In the genomic region with DNA sequence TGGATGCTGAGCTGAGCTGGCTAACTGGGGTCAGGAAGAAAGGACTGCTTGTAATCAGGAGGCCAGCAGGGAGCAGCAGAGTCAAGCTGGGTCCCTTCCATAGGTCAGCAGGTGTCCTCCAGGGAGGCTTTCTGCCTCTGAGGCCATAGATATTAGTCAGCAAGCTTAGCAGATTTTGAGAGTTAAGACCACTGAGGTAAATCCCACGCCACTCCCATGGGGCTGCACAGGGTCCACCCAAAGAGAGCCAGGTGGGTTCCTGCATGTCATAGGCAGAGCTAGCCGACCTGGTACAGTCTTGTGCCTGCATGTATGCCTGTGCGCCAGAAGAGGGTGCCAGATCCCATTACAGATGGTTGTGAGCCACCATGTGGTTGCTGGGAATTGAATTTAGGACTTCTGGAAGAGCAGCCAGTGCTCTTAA, we compare ENCODE assay signal across 8 mouse cellular contexts.
DNase-seq lines count a peak whose midpoint lies in the region; ATAC-seq and TF ChIP-seq lines count a peak whose summit lies in the region.

No protein-coding gene starts in this region.

- ATAC-seq in stomach, postnatal 0 days (ENCODE audit: low FRiP score, low TSS enrichment): no peak

- no peak overlapping the region for H3K27ac ChIP-seq in stomach, postnatal 0 days (replicated peaks)

- no peak for TF ChIP-seq EP300 in stomach, postnatal 0 days (optimal IDR thresholded peaks at IDR 0.05)

- 67% methylated on average over 3 of the region's 3 CpGs for WGBS in stomach, postnatal 0 days

- peak; percentile 69 for TF ChIP-seq CTCF in stomach, postnatal 0 days (IDR thresholded peaks at IDR 0.05; ENCODE audit: low read depth)

- H3K4me2 ChIP-seq in stomach, postnatal 0 days (replicated peaks; ENCODE audit: low read depth): no peak overlapping the region

- 0 out of 2 replicates have a peak, but pooled peaks cover 7% of the 10 kb centered on the region for H3K4me1 ChIP-seq in stomach, postnatal 0 days (replicated peaks; ENCODE audit: control insufficient read depth, insufficient read depth)

- no peaks in the 10 kb centered on the region for H3K9me3 ChIP-seq in stomach, postnatal 0 days (ENCODE audit: control insufficient read depth, low read length)

- peak; percentile 60 to 63 for DNase-seq in heart, postnatal 10 days
- no peak for DNase-seq in heart, adult 9 months (ENCODE audit: low spot score in 2 of 2)
- DNase-seq in 416B (ENCODE audit: low read depth): peak; percentile 88
- peak; percentile 34 for DNase-seq in adipocyte (ENCODE audit: low spot score)
- peak; percentile 69 to 70 for DNase-seq in kidney, postnatal 25 days
- peak; percentile 63 for DNase-seq in stomach, postnatal 0 days (ENCODE audit: low spot score)
- no peak for DNase-seq in urinary bladder, postnatal 10 days (ENCODE audit: low spot score)
- DNase-seq in T-cell, adult 2 months (ENCODE audit: low spot score): no peak

- H3K36me3 ChIP-seq in stomach, postnatal 0 days (ENCODE audit: control insufficient read depth, insufficient read depth, low read length): no peaks in the 10 kb centered on the region

- H3K27me3 ChIP-seq in stomach, postnatal 0 days (ENCODE audit: control insufficient read depth, insufficient read depth, low read length): no peaks in the 10 kb centered on the region; the same call in 1 of the 2 replicates

- no peak overlapping the region for H3K9ac ChIP-seq in stomach, postnatal 0 days (ENCODE audit: low read length)

- intact Hi-C loops in heart, postnatal 10 days (cut with DNase I): loop anchor here (1.0 kb wide), 1 partner anchor 209 kb away; no protein-coding TSS in a partner anchor

- H3K4me3 ChIP-seq in stomach, postnatal 0 days (ENCODE audit: low read depth, low read length): no peak overlapping the region

Comparison
In these comparisons a context has a peak if more than half of its experiments do, and no peak if none do; other contexts are left out.
1. DNase-seq: peak in heart, postnatal 10 days (2 of 2), 416B (single experiment), adipocyte (single experiment), kidney, postnatal 25 days (2 of 2) and stomach, postnatal 0 days (single experiment); none in heart, adult 9 months (0 of 2), urinary bladder, postnatal 10 days (single experiment) and T-cell, adult 2 months (single experiment).